Comparison of ENCODE assay signal across 8 mouse cellular contexts in the genomic region with DNA sequence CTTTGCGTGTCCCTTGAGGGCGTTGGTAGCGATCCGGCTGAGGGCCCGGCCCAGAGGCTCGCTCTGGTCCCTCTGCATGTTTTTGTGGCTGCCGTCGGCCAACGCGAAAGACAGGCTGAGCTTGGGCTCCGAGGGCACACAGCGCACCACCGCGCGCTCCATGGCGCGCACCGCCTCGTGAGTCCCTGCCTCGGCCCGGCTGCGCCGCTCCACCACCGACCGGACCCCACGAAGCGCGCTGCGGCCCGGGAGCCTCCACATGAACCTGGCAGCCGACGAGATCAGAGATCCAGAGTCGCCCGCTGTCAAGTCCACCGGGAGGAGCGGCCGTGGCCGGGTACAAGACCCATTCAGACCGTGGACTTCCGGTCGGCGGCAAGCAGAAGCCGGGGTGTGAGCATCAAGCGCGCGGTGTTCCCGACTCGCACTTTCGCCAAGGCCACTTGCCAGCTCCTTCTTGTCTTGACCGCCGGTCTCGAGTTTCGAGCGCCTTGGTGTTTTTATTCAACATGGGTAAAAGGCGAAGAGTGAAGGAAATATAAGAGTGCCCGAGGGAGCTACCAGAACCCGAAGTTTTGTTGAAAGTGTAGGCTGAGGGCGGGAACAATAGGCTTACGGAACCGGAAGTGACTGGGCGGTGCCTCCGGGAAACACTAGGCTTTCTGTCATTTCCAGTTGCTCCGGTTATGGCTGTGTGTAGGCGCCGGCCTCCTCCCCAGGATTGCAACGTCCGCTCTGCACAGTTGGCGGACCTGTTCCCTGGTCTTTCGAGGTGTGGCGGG. TPM values are rescaled to one million over a fixed set of nuclear protein-coding genes. Genes with fewer than 3 reads are reported as not detected.
A peak's percentile ranks its signal among the peaks of the same experiment; 100 is the strongest.
DNase-seq lines count a peak whose midpoint lies in the region; ATAC-seq lines count a peak whose summit lies in the region.

Pde12 (minus strand) TSS at position 592 of the 782 bp plus-strand sequence.

- peaks cover 9% of the 10 kb centered on the region for H3K36me3 ChIP-seq in lung, embryonic 16.5 days (ENCODE audit: control insufficient read depth, insufficient read depth, low read length)

- DNase-seq in MEL-GATA-1-ER (ENCODE audit: extremely low read depth, low read depth), result peak; percentile 88
- DNase-seq in cerebellum, adult 8-10 months, result peak; percentile 91
- DNase-seq in forelimb bud, embryonic 11.5 days (ENCODE audit: low read depth, low spot score), result peak; percentile 89
- DNase-seq in layer of hippocampus, adult 9-10 months (ENCODE audit: low spot score), result peak; percentile 92
- DNase-seq in ovary, postnatal 10 days (ENCODE audit: low spot score), result peak; percentile 95
- DNase-seq in thymus, postnatal 10 days (ENCODE audit: low spot score in 2 of 2), result peak; percentile 68 to 78

- peak within 1 kb of the TSS; percentile 94 for H3K4me3 ChIP-seq in lung, embryonic 16.5 days (ENCODE audit: low read length)

- peak within 1 kb of the TSS; percentile 86 for H3K9ac ChIP-seq in lung, embryonic 16.5 days (ENCODE audit: low read length)

- H3K27me3 ChIP-seq in lung, embryonic 16.5 days (ENCODE audit: control insufficient read depth, insufficient read depth, low read depth, low read length), result no peaks in the 10 kb centered on the region

- H3K27ac ChIP-seq in lung, embryonic 16.5 days (ENCODE audit: low read length), result peak within 1 kb of the TSS; percentile 88

- 0% methylated on average over 68 of the region's 70 CpGs for WGBS in lung, embryonic 16.5 days

- no peaks in the 10 kb centered on the region for H3K9me3 ChIP-seq in lung, embryonic 16.5 days (ENCODE audit: control insufficient read depth, low read length)

- peak; percentile 85 to 88 for ATAC-seq in hematopoietic stem cell, adult 5-6 weeks (replicated peaks in 1 of 2; ENCODE audit: insufficient read depth in 1 of 2, low FRiP score in 2 of 2, low TSS enrichment in 1 of 2, low read depth in 1 of 2, poor library complexity in 2 of 2, severe bottlenecking in 2 of 2)
- ATAC-seq in lung, embryonic 16.5 days (ENCODE audit: low read depth), result peak; percentile 94

- H3K4me2 ChIP-seq in lung, embryonic 16.5 days (ENCODE audit: low read depth, low read length), result peak within 1 kb of the TSS; percentile 96

- H3K4me1 ChIP-seq in lung, embryonic 16.5 days (replicated peaks; ENCODE audit: control insufficient read depth, insufficient read depth, low read length), result peaks cover 15% of the 10 kb centered on the region

RNA-seq across cellular contexts. Expression of gene Pde12, which starts in this region (rescaled TPM):
- 14.4 and 16.5 TPM in 2 replicates for total RNA-seq in hematopoietic stem cell, adult 5-6 weeks (2017)
- 8.0 and 8.3 TPM in 2 replicates for polyA plus RNA-seq in lung, embryonic 16.5 days (2015; fragmentation: Nextera tagmentation; extraction: Ambion mirVana)

Comparison
In these comparisons a context has a peak if more than half of its experiments do, and no peak if none do; other contexts are left out.
1. Peak in every context shown above with its lines: DNase-seq, ATAC-seq, H3K4me3 ChIP-seq and H3K27ac ChIP-seq.